Mouse (Mus musculus) spleen, adult 2 months (tissue): ENCODE measurements around the gene Unc5c. TPM values are rescaled to one million over a fixed set of nuclear protein-coding genes. Genes with fewer than 3 reads are reported as not detected.

Experiments used
- DNase-seq, 2 experiments: peaks; one replicate each; pipeline versions ENCODE4 v3.0.0 to v3.0.0-alpha.2; 2012 to 2021; ENCODE audit warnings: low spot score in 2 of 2, low read depth in 1 of 2
- H3K27ac ChIP-seq: fragments of 200-500 bp; 2 replicates; pipeline ENCODE4 v1.5.1; 2012; ENCODE audit warnings: low read length, inconsistent platforms; ENCODE audit not compliant: insufficient read depth
- H3K27me3 ChIP-seq: fragments of 200-500 bp; 2 replicates; pipeline ENCODE4 v1.6.1; 2012; ENCODE audit warnings: mild to moderate bottlenecking, moderate library complexity, low read length, inconsistent platforms; ENCODE audit not compliant: control insufficient read depth, insufficient read depth
- H3K36me3 ChIP-seq: fragments of 200-500 bp; 2 replicates; pipeline ENCODE4 v1.6.1; 2012; ENCODE audit warnings: mild to moderate bottlenecking, low read length, inconsistent platforms; ENCODE audit not compliant: control insufficient read depth, insufficient read depth
- H3K4me1 ChIP-seq: fragments of 200-500 bp; 2 replicates; pipeline ENCODE4 v1.6.1; 2011; ENCODE audit warnings: inconsistent platforms; ENCODE audit not compliant: control insufficient read depth, insufficient read depth, insufficient read length
- H3K4me3 ChIP-seq: fragments of 200-500 bp; 2 replicates; pipeline ENCODE4 v1.5.1; 2011; ENCODE audit warnings: mild to moderate bottlenecking, inconsistent platforms; ENCODE audit not compliant: insufficient read depth, insufficient read length; ENCODE audit errors: extremely low read depth
- CTCF ChIP-seq: fragments of 200-500 bp; IDR thresholded peaks from 2 replicates; pipeline ENCODE4 v1.5.1; 2011; ENCODE audit warnings: mild to moderate bottlenecking, inconsistent platforms; ENCODE audit not compliant: insufficient read depth, insufficient read length, insufficient replicate concordance; ENCODE audit errors: extremely low read depth
- POLR2A ChIP-seq: fragments of 200-500 bp; IDR thresholded peaks from 2 replicates; pipeline ENCODE4 v1.6.1; 2011; ENCODE audit warnings: low read depth, low read length, inconsistent platforms
- WGBS: fragments of 180-500 bp; shearing (Covaris S2); methylation state at CpG from one replicate; pipeline ENCODE4 v1.1.7; 2018; 5-methylcytosine and 5-hydroxymethylcytosine counted together
- polyA plus RNA-seq: library from polyadenylated mRNA; depleted of rRNA; stranded (reverse); fragments of >200 nt; gene quantifications from 2 replicates; pipeline ENCODE4 v1.2.3, GENCODE M21; 2012

The Unc5c gene
- polyA plus RNA-seq, 1 experiment, result 0.34 TPM

- Histone ChIP-seq H3K27me3 (no peaks in the 10 kb centered on the region), H3K4me3 (no peak overlapping the region), H3K4me1 (no peaks in the 10 kb centered on the region), H3K36me3 (no peaks in the 10 kb centered on the region), H3K27ac (no peak overlapping the region)
- no peak for DNase-seq
- TF ChIP-seq POLR2A (no peak), CTCF (no peak)
- 88% methylated on average over 6 of the region's 6 CpGs for WGBS
These were observed 268.8 kb downstream of the Unc5c start for GRCm38 (mm10) chr3:141733844-141734243.

- no peaks in the 10 kb centered on the region for H3K27me3 ChIP-seq
- TF ChIP-seq POLR2A, result no peak
- no peak for TF ChIP-seq CTCF
- no peak overlapping the region for H3K27ac ChIP-seq
- no peaks in the 10 kb centered on the region for H3K4me1 ChIP-seq
- no peak overlapping the region for H3K4me3 ChIP-seq
- DNase-seq, result no peak
- no peaks in the 10 kb centered on the region for H3K36me3 ChIP-seq
These were observed 270.3 kb downstream of the Unc5c start for GRCm38 (mm10) chr3:141735285-141735684.

GRCm38 (mm10) chr3:141745322-141745721 is 280.3 kb downstream of the Unc5c start:
- TF ChIP-seq CTCF (no peak), POLR2A (no peak)
- DNase-seq, result no peak
- H3K27ac ChIP-seq, result no peak overlapping the region

GRCm38 (mm10) chr3:141748694-141749381 is 283.8 kb downstream of the Unc5c start:
- Histone ChIP-seq H3K27ac (no peak overlapping the region), H3K4me3 (no peak overlapping the region), H3K4me1 (no peaks in the 10 kb centered on the region), H3K36me3 (no peaks in the 10 kb centered on the region), H3K27me3 (no peaks in the 10 kb centered on the region)
- DNase-seq, result no peak
- TF ChIP-seq POLR2A (no peak), CTCF (no peak)
- WGBS, result 79% methylated on average over 4 of the region's 4 CpGs

More at GRCm38 (mm10) chr3:141745322-141745721, 280.3 kb downstream of the Unc5c start:
- H3K4me3 ChIP-seq, result no peak overlapping the region
- H3K27me3 ChIP-seq, result no peaks in the 10 kb centered on the region
- H3K36me3 ChIP-seq, result no peaks in the 10 kb centered on the region
- H3K4me1 ChIP-seq, result no peaks in the 10 kb centered on the region

GRCm38 (mm10) chr3:141752172-141752571 is 287.2 kb downstream of the Unc5c start:
- no peak overlapping the region for H3K4me3 ChIP-seq
- H3K27ac ChIP-seq, result no peak overlapping the region
- 84% methylated on average over 7 of the region's 7 CpGs for WGBS

GRCm38 (mm10) chr3:141757259-141757658 is 292.2 kb downstream of the Unc5c start:
- TF ChIP-seq POLR2A (no peak), CTCF (no peak)
- no peaks in the 10 kb centered on the region for H3K4me1 ChIP-seq
- no peaks in the 10 kb centered on the region for H3K36me3 ChIP-seq
- no peak for DNase-seq
- 77% methylated on average over 3 of the region's 3 CpGs for WGBS
- H3K27ac ChIP-seq, result no peak overlapping the region
- H3K4me3 ChIP-seq, result no peak overlapping the region
- H3K27me3 ChIP-seq, result no peaks in the 10 kb centered on the region

More at GRCm38 (mm10) chr3:141752172-141752571, 287.2 kb downstream of the Unc5c start:
- no peak for DNase-seq
- H3K36me3 ChIP-seq, result no peaks in the 10 kb centered on the region
- no peaks in the 10 kb centered on the region for H3K27me3 ChIP-seq
- TF ChIP-seq POLR2A (no peak), CTCF (no peak)
- H3K4me1 ChIP-seq, result no peaks in the 10 kb centered on the region

- Histone ChIP-seq H3K36me3 (no peaks in the 10 kb centered on the region), H3K4me1 (no peaks in the 10 kb centered on the region), H3K27ac (no peak overlapping the region), H3K27me3 (no peaks in the 10 kb centered on the region), H3K4me3 (no peak overlapping the region)
- no peak for DNase-seq
- no peak for TF ChIP-seq CTCF
- TF ChIP-seq POLR2A, result no peak
- WGBS, result 10% methylated on average over 8 of the region's 8 CpGs
These were observed 313.4 kb downstream of the Unc5c start for GRCm38 (mm10) chr3:141778411-141778919.
